Mouse (Mus musculus) layer of hippocampus, postnatal 10 days (tissue): ENCODE data around the gene Rph3al. TPM values are rescaled to one million over a fixed set of nuclear protein-coding genes. Genes with fewer than 3 reads are reported as not detected.

Experiments used
- DNase-seq, 2 experiments: peaks; one replicate each; pipeline ENCODE4 v3.0.0; 2021; ENCODE audit warnings: low spot score in 2 of 2
- total RNA-seq, 2 experiments: library from RNA; stranded (reverse); gene quantifications; 2 replicates each; pipeline ENCODE4 v1.2.3; 2021

Gene Rph3al
- total RNA-seq, 2 experiments from 2014 or later: 4.2 to 5.6 TPM

GRCm38 (mm10) chr11:75827414-75827813, 110.8 kb downstream of the Rph3al start:
- no peak for DNase-seq

DNA sequence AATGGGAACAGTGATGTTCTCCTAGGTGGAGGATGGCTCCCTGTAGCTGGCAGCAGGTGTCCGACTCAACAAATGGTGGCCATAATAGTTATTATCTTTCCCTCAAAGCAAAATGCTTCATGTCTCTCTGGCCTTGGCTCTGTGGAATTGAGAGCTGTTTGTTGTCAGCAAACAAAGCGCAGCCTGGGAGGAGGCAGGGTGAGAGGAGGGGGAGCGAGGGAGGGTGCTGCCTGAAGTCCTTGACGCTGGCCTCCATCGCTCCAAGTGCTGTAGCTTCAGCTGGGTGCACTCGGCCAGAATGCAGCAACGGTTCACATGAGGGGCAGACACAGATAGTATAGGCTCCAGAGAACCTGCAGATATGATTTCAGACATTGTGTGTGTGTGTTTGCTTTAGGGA, 114.7 kb downstream of the Rph3al start:
- DNase-seq: no peak

GRCm38 (mm10) chr11:75813085-75813484, 125.1 kb downstream of the Rph3al start:
- DNase-seq: no peak

GRCm38 (mm10) chr11:75811900-75812299, 126.3 kb downstream of the Rph3al start:
- peak; percentile 46 to 59 for DNase-seq

- DNase-seq: no peak
Measured at GRCm38 (mm10) chr11:75810526-75810925, 127.7 kb downstream of the Rph3al start.

DNA sequence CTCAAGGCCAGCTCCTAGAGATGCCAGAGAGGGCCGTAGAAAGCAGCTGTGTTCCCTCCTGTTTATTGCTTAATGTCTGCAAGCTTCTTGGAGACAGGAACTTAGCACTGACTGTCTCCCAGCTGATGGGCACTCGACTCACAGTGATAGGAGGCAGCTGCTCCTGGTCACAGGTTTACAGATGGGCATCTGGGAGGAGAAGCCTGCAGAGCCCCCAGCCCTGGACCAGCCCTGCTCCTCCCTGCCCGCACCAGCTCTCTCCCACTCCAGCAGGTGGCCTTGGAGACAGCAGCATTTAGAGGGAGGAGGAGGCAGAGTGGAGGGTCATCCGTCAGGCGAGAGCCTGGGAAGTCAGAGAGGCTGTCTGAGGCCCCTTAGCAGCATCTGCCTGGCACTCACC, 130.7 kb downstream of the Rph3al start:
- DNase-seq: no peak

DNA sequence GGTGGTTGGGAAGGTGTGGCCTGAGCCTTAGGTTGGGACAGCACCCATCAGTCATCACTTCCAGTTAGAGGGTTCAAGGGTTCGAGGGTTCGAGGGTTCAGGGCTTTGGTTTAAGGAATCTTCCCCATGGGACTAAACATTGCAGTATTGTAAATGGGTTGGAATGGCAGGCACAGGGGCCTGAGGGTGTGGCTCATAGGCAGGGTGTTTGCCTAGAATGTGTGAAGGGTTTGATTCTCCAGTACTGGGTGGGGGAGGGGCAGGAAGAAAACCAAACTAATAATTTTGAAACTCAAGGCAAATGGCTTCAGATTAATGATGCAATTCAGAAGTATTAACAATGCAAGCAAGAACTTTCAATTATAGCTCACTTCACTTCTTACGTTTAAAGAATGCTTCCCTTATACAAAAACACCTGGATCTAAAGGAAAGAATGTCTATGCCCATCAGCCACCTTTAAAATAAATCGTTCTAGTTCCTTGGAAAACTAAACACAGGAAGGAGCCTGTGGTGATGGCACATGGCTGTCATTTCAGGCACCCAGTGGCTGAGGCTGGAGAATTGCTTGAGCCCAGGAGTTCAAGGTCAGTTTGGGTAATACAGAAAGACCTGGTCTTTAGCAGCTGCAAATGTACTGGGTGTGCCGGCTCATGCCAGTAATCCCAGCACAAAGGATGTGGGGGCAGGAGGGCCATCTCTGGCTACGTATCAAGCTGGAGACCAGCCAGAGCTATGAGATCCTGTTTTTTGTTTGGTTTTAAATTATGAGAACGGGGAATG, 136.3 kb downstream of the Rph3al start:
- DNase-seq: no peak

DNA sequence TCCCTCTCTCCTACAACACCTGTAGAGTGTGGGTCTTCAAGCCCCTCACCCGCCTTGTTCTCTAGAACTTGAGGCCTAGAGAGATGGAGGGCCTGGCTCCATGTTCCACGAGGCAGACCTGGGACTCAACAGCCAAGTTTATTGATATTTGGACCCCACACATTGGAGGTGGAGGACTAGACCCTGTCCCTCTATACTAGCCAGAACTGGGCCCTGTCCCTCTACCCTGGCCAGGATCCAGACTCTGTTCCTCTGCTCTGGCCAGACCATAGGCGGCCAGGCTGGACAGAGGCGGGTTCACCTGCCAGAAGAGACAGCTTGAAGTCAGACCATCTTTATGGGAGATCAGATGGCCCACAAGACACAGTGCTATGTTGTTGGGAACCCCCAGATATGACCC, 136.9 kb downstream of the Rph3al start:
- no peak for DNase-seq

DNA sequence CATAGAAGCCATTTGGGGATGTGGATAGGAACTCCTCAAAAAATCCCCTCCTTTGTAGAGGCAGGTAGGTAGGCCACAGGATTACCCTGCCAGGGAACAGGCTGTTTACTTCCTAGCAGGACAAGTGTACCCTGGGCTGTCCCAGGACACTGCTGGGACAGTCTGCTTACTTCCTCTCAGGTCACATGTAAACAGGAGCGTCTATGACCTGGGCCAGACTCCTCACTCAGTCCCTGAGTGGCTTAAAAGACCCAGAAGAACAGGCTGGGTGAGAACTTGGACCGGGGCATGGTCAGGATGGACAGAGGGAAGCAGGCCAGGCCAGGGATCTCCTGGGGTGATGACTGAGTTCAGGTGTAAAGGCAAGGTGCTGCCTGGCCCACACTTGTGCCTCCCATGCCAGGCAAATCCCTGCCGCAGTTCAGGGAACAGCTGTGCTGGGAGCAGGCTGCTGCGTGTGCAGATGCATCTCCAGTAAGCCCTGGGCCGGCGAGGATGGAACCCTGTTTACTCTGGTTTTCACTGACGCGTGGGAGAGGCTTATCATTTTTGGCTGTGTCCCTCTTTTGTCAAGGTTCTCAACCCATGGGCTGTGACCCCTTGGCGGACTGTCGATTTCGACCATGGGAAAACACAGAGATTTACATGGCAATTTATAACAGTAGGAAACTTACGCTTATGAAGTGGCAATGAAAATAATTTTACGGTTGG, 141.5 kb downstream of the Rph3al start:
- no peak for DNase-seq

DNA sequence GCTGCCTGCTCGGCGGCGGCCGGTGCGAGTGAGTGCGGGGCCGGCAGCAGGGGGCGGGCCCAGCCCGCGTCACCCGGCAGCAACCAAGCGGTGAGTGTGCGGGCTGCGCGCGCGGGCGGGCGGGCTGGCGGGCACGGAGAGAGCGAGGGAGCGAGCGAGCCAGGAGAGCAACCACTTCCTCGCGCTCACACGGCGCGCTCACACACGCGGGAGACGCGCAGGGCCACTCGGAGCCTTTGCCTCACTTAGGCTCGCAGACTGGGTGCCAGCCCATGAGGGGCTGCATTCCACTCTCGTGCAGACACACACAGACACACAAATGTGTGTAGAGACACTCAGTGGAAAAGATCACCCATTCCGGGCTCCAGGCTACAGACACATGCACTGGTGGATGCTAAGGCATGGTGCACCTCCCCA, 142.2 kb downstream of the Rph3al start, which contains the start of gene Doc2b:
Gene Doc2b (minus strand): TSS at position 21 of the 417 bp plus-strand sequence.
- DNase-seq: peak; percentile 74 to 77

GRCm38 (mm10) chr11:75795321-75795636, 142.9 kb downstream of the Rph3al start:
- DNase-seq: peak in 1 of 2 experiments; percentile 38

- DNase-seq: no peak
Measured at GRCm38 (mm10) chr11:75794602-75795320, 143.5 kb downstream of the Rph3al start.

- DNase-seq: no peak
Measured at GRCm38 (mm10) chr11:75793351-75793750, 144.9 kb downstream of the Rph3al start.

DNA sequence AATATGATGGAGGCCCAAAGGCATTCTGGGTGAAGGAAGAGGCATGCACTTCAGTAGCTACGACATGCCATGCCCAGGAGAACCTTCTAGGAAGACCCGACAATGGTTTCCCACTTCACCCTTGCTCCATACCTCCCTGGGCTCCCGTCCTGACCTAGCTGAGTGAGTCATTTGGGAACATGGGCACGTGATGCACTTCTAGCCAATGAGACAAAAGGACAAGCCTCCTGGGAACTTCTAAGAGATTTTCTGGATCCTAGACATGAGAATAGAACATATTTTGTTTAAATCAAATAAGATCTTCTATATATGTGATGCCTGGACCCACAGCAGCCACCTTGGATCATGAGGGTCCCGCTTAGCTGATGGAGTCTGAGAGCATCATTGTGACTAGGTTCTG, 145.7 kb downstream of the Rph3al start:
- DNase-seq: no peak

- no peak for DNase-seq
Measured at GRCm38 (mm10) chr11:75785897-75786296, 152.3 kb downstream of the Rph3al start.

DNA sequence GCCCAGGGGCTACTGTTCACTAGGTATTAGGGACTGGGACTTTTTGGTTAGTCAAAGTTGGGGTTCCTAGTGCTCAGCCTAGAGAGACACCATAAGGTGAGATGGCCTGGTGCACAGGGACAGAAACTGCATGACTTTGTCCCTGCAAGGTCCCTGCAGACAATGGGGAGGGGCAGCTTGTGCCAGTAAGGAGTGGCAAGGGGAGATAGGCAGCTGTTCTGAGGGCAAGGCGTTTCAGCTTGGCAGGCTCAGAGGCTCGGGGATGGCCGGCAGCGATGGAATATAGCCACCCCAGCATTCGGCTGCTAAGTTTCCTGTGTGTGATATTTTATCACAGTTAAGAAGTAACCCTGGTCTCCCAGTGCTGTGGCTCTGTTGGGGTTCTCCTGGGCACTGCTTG, 154.4 kb downstream of the Rph3al start:
- no peak for DNase-seq

- DNase-seq: peak; percentile 66 to 78
Measured at GRCm38 (mm10) chr11:75781919-75782318, 156.3 kb downstream of the Rph3al start.

Other genes starting within 250 kb of the Rph3al start
- 1,000 to 10,000 TPM; 1,501 to 1,604 TPM for gene Ywhae, start 205.6 kb downstream of the Rph3al start, total RNA-seq
- gene Doc2b, start 142.4 kb downstream of the Rph3al start, total RNA-seq: 10 to 100 TPM; 76.5 to 82.5 TPM
- gene 1700016K19Rik, start 61.5 kb upstream of the Rph3al start, total RNA-seq: 1 to 10 TPM; 3.1 to 4.8 TPM
- 10 to 100 TPM; 16.9 to 20.5 TPM for gene Rflnb, start 89.4 kb upstream of the Rph3al start, total RNA-seq
- 10 to 100 TPM; 75.2 to 75.6 TPM for gene Vps53, start 241.2 kb upstream of the Rph3al start, total RNA-seq
- gene Fam57a, start 241.2 kb upstream of the Rph3al start, total RNA-seq: 10 to 100 TPM; 20.2 to 22.3 TPM